Mouse (Mus musculus) right cerebral cortex, adult 2 months (tissue): ENCODE data around the gene Cers3.

Experiments used
- DNase-seq, 2 experiments: peaks; one replicate each; pipeline ENCODE4 v3.0.0; 2021 to 2022; ENCODE audit warnings: low spot score in 2 of 2

Cers3 gene

GRCm38 (mm10) chr7:66779944-66780942, 36.9 kb downstream of the Cers3 start:
- DNase-seq, result no peak

GRCm38 (mm10) chr7:66786476-66786875, 43.2 kb downstream of the Cers3 start:
- DNase-seq, result no peak

- no peak for DNase-seq
Observed at GRCm38 (mm10) chr7:66787816-66788215, 44.5 kb downstream of the Cers3 start.

GRCm38 (mm10) chr7:66789860-66790748, 46.8 kb downstream of the Cers3 start:
- DNase-seq, result no peak

- DNase-seq, result no peak
Observed at GRCm38 (mm10) chr7:66791022-66791421, 47.7 kb downstream of the Cers3 start.

- DNase-seq, result no peak
Observed at GRCm38 (mm10) chr7:66796909-66797308, 53.6 kb downstream of the Cers3 start.

- no peak for DNase-seq
Observed at GRCm38 (mm10) chr7:66797345-66797744, 54.0 kb downstream of the Cers3 start.

GRCm38 (mm10) chr7:66798826-66799225, 55.5 kb downstream of the Cers3 start:
- DNase-seq, result no peak

- DNase-seq, result no peak
Observed at GRCm38 (mm10) chr7:66800784-66801183, 57.5 kb downstream of the Cers3 start.

- no peak for DNase-seq
Observed at GRCm38 (mm10) chr7:66801785-66802184, 58.5 kb downstream of the Cers3 start.

- DNase-seq, result no peak
Observed at GRCm38 (mm10) chr7:66803798-66804197, 60.5 kb downstream of the Cers3 start.

- DNase-seq, result no peak
Observed at GRCm38 (mm10) chr7:66806801-66807200, 63.5 kb downstream of the Cers3 start.

- no peak for DNase-seq
Observed at GRCm38 (mm10) chr7:66810436-66810835, 67.1 kb downstream of the Cers3 start.

GRCm38 (mm10) chr7:66811294-66811693, 68.0 kb downstream of the Cers3 start:
- DNase-seq, result no peak

- no peak for DNase-seq
Observed at GRCm38 (mm10) chr7:66812289-66812688, 69.0 kb downstream of the Cers3 start.

GRCm38 (mm10) chr7:66812737-66813136, 69.4 kb downstream of the Cers3 start:
- peak in 1 of 2 experiments; percentile 59 for DNase-seq

GRCm38 (mm10) chr7:66813172-66813571, 69.9 kb downstream of the Cers3 start:
- no peak for DNase-seq

GRCm38 (mm10) chr7:66815526-66815925, 72.2 kb downstream of the Cers3 start:
- no peak for DNase-seq

GRCm38 (mm10) chr7:66820034-66820433, 76.7 kb downstream of the Cers3 start:
- peak; percentile 37 to 43 for DNase-seq

GRCm38 (mm10) chr7:66830803-66831202, 87.5 kb downstream of the Cers3 start:
- no peak for DNase-seq

GRCm38 (mm10) chr7:66831295-66831694, 88.0 kb downstream of the Cers3 start:
- peak in 1 of 2 experiments; percentile 22 for DNase-seq

- peak; percentile 96 for DNase-seq
Observed at GRCm38 (mm10) chr7:66839463-66840007, 96.2 kb downstream of the Cers3 start, which contains the start of gene Adamts17. Adamts17 (plus strand) TSS chr7:66839735.
